Mouse (Mus musculus) limb, embryonic 14.5 days (tissue): ENCODE measurements around the gene Ptpn14. TPM values are rescaled to one million over a fixed set of nuclear protein-coding genes. Genes with fewer than 3 reads are reported as not detected.

Source experiments
- ATAC-seq: fragments of 200-750 bp; cut with Nextera tagmentation; 2 replicates; pipeline ENCODE4 v1.8.0; 2017; ENCODE audit warnings: low read depth, moderate number of reproducible peaks, moderate TSS enrichment; ENCODE audit not compliant: low FRiP score
- DNase-seq: peaks from one replicate; pipeline ENCODE4 v3.0.0-alpha.2; 2015; ENCODE audit warnings: low spot score
- H3K27ac ChIP-seq: fragments of 300-500 bp; sonication (generic); replicated peaks from 2 replicates; pipeline ENCODE4 v1.5.1; 2014; ENCODE audit warnings: low read depth, mild to moderate bottlenecking, low read length, moderate library complexity, mixed read lengths
- H3K27me3 ChIP-seq: fragments of 300-500 bp; sonication (generic); 2 replicates; pipeline ENCODE4 v1.6.1; 2014; ENCODE audit warnings: low read length, mixed read lengths; ENCODE audit not compliant: control insufficient read depth, insufficient read depth
- H3K36me3 ChIP-seq: fragments of 300-500 bp; sonication (generic); 2 replicates; pipeline ENCODE4 v1.6.1; 2014; ENCODE audit warnings: mild to moderate bottlenecking, low read length, moderate library complexity, mixed read lengths; ENCODE audit not compliant: control insufficient read depth, insufficient read depth
- H3K4me1 ChIP-seq: fragments of 300-500 bp; sonication (generic); 2 replicates; pipeline ENCODE4 v1.6.1; 2014; ENCODE audit warnings: antibody characterized with exemption, low read length, mixed read lengths; ENCODE audit not compliant: control insufficient read depth, insufficient read depth
- H3K4me2 ChIP-seq: fragments of 300-500 bp; sonication (generic); replicated peaks from 2 replicates; pipeline ENCODE4 v1.6.1; 2014; ENCODE audit warnings: low read depth, mild to moderate bottlenecking, low read length, moderate library complexity; ENCODE audit not compliant: severe bottlenecking
- H3K4me3 ChIP-seq: fragments of 300-500 bp; sonication (generic); replicated peaks from 2 replicates; pipeline ENCODE4 v1.5.1; 2014; ENCODE audit warnings: low read length
- H3K9ac ChIP-seq: fragments of 300-500 bp; sonication (generic); 2 replicates; pipeline ENCODE4 v1.6.1; 2014; ENCODE audit warnings: mild to moderate bottlenecking, low read depth, low read length, moderate library complexity; ENCODE audit not compliant: severe bottlenecking
- H3K9me3 ChIP-seq: fragments of 300-500 bp; sonication (generic); 2 replicates; pipeline ENCODE4 v1.6.1; 2016; ENCODE audit warnings: low read length; ENCODE audit not compliant: control insufficient read depth
- POLR2A ChIP-seq: fragments of 200-500 bp; IDR thresholded peaks from 2 replicates; pipeline ENCODE4 v1.8.0; 2012; ENCODE audit warnings: inconsistent platforms, mild to moderate bottlenecking, moderate library complexity, borderline replicate concordance; ENCODE audit not compliant: insufficient read depth, insufficient read length; ENCODE audit errors: extremely low read depth
- WGBS: fragments of 180-500 bp; shearing (Covaris S2); extraction: QIAGEN DNeasy Blood & Tissue Kit; methylation state at CpG from one replicate; pipeline ENCODE4 v1.1.7; 2014; 5-methylcytosine and 5-hydroxymethylcytosine counted together
- polyA plus RNA-seq, 2 experiments: library from polyadenylated mRNA; depleted of rRNA in 1 of 2; stranded (reverse) in 1 of 2; unstranded in 1 of 2; fragments of >200 nt; fragmentation: Nextera tagmentation in 1 of 2; extraction: Ambion mirVana in 1 of 2; gene quantifications; 2 replicates each; pipeline versions ENCODE4 v1.2.1 to v1.2.3; 2012 to 2014

Ptpn14 gene
- polyA plus RNA-seq, 2 experiments = 16.1 to 21.8 TPM

- 6% methylated on average over 17 of the region's 17 CpGs for WGBS
- DNase-seq (no peak), ATAC-seq (no peak)
- TF ChIP-seq POLR2A = no peak
- H3K4me3 ChIP-seq = peak overlapping the region; percentile 89
- no peaks in the 10 kb centered on the region for H3K36me3 ChIP-seq
- peak overlapping the region; percentile 90 for H3K9ac ChIP-seq
- peak overlapping the region; percentile 98 for H3K27ac ChIP-seq
- peaks cover 47% of the 10 kb centered on the region for H3K4me1 ChIP-seq
- no peaks in the 10 kb centered on the region for H3K27me3 ChIP-seq
- H3K9me3 ChIP-seq = no peaks in the 10 kb centered on the region
- peak overlapping the region; percentile 88 for H3K4me2 ChIP-seq
These were observed 1.2 kb downstream of the Ptpn14 start for GRCm38 (mm10) chr1:189729141-189729815.

- H3K27ac ChIP-seq = peak overlapping the region; percentile 63
- 0 out of 2 replicates have a peak overlapping the region, but pooled peaks have one; percentile 14 for H3K9ac ChIP-seq
- H3K4me1 ChIP-seq = peaks cover 45% of the 10 kb centered on the region
- WGBS = 58% methylated on average over 10 of the region's 10 CpGs
- H3K4me2 ChIP-seq = peak overlapping the region; percentile 88; the same call in 1 of the 2 replicates
- no peaks in the 10 kb centered on the region for H3K9me3 ChIP-seq
- H3K4me3 ChIP-seq = no peak overlapping the region
- ATAC-seq (no peak), DNase-seq (no peak)
- no peak for TF ChIP-seq POLR2A
- no peaks in the 10 kb centered on the region for H3K36me3 ChIP-seq
- no peaks in the 10 kb centered on the region for H3K27me3 ChIP-seq
These were observed 3.6 kb downstream of the Ptpn14 start for GRCm38 (mm10) chr1:189731697-189732096.

DNA sequence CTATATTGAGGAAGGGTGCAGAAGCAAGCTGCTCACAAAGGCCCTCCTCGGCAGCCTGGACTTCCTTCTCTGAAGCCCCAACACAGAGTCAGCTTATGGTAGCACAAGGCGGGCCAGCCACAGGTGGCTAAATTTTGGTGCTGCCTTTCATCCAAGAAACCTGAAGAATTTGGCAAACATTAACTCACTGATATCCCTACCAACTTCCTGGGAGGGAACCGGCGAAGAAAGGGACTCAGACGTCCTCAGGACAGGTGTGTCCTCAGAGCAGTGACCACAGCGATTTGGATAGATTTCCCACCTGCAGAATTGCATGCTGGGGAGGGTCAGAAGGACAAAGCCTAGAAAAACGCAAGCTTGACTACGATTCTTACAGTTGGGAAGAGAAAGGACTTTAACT, 4.1 kb downstream of the Ptpn14 start:
- no peaks in the 10 kb centered on the region for H3K27me3 ChIP-seq
- H3K4me1 ChIP-seq = peaks cover 40% of the 10 kb centered on the region
- H3K4me2 ChIP-seq = peak overlapping the region; percentile 88
- no peak for DNase-seq
- TF ChIP-seq POLR2A = no peak
- H3K27ac ChIP-seq = peak overlapping the region; percentile 56
- ATAC-seq = no peak
- no peak overlapping the region for H3K4me3 ChIP-seq
- no peaks in the 10 kb centered on the region for H3K9me3 ChIP-seq
- 0 out of 2 replicates have a peak overlapping the region, but pooled peaks have one; percentile 14 for H3K9ac ChIP-seq
- WGBS = 65% methylated on average over 8 of the region's 8 CpGs
- H3K36me3 ChIP-seq = no peaks in the 10 kb centered on the region

DNA sequence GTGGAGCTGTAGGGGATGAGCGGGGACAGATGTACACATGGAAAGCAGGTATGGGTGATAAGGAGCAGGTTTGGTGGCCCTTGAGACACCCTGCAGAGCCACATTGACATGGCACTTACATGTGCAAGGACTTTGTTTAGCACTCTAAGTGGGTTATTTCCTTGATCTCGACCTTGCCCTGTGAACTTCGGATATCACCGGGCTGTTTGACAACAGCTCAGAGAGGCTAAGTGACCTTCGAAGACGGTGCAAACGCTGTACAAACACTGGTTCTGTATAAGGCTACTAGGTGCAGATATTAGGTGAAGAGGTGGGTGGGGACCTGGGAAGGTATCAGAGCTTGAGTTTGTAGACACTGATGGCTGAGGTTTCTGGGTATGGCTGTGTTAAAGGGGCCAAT, 12.0 kb downstream of the Ptpn14 start:
- WGBS = 94% methylated on average over 7 of the region's 7 CpGs
- no peaks in the 10 kb centered on the region for H3K36me3 ChIP-seq
- ATAC-seq (no peak), DNase-seq (no peak)
- H3K4me3 ChIP-seq = no peak overlapping the region
- TF ChIP-seq POLR2A = no peak
- H3K9me3 ChIP-seq = no peaks in the 10 kb centered on the region
- no peak overlapping the region for H3K4me2 ChIP-seq
- no peaks in the 10 kb centered on the region for H3K27me3 ChIP-seq
- no peak overlapping the region for H3K9ac ChIP-seq
- no peak overlapping the region for H3K27ac ChIP-seq
- peaks cover 8% of the 10 kb centered on the region for H3K4me1 ChIP-seq

DNA sequence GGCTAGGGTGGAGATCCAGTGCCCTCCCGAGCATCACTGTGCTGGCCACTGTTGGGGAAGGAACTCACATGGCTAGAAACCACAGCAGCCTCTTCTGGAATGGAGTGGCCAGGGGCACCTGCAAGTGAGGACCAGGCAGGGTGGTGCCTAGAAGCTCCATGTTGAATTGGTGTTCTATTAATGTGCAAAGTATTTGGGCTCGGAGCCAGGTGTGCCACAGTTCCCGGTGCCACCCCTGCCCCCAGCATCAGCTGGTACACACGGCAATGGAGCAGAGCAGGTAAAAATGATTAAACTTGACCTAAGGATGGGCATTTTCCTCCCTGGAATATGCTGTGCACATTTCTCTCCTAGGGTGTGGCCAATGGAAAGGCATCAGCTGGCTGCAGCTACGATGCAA, 14.0 kb downstream of the Ptpn14 start:
- WGBS = 90% methylated on average over 5 of the region's 5 CpGs
- H3K4me2 ChIP-seq = no peak overlapping the region
- H3K27me3 ChIP-seq = no peaks in the 10 kb centered on the region
- no peaks in the 10 kb centered on the region for H3K36me3 ChIP-seq
- H3K9ac ChIP-seq = no peak overlapping the region
- H3K4me1 ChIP-seq = peaks cover 17% of the 10 kb centered on the region
- H3K4me3 ChIP-seq = no peak overlapping the region
- no peaks in the 10 kb centered on the region for H3K9me3 ChIP-seq
- DNase-seq (no peak), ATAC-seq (no peak)
- no peak overlapping the region for H3K27ac ChIP-seq
- no peak for TF ChIP-seq POLR2A

- no peaks in the 10 kb centered on the region for H3K36me3 ChIP-seq
- no peaks in the 10 kb centered on the region for H3K27me3 ChIP-seq
- peaks cover 18% of the 10 kb centered on the region for H3K4me1 ChIP-seq
- WGBS = 90% methylated on average over 5 of the region's 5 CpGs
- DNase-seq (no peak), ATAC-seq (no peak)
- no peak for TF ChIP-seq POLR2A
- H3K27ac ChIP-seq = no peak overlapping the region
- H3K9ac ChIP-seq = no peak overlapping the region
- H3K4me2 ChIP-seq = no peak overlapping the region
- H3K9me3 ChIP-seq = no peaks in the 10 kb centered on the region
- no peak overlapping the region for H3K4me3 ChIP-seq
These were observed 15.1 kb downstream of the Ptpn14 start for GRCm38 (mm10) chr1:189743136-189743535.
